Mouse (Mus musculus) embryo, embryonic 11.5 days (tissue): Measurements from ENCODE around the gene Ezh1.

ENCODE experiments used
- DNase-seq: peaks from one replicate; pipeline ENCODE4 v3.0.0-alpha.2; 2012; ENCODE audit warnings: low read depth, low spot score

Ezh1 gene

DNA sequence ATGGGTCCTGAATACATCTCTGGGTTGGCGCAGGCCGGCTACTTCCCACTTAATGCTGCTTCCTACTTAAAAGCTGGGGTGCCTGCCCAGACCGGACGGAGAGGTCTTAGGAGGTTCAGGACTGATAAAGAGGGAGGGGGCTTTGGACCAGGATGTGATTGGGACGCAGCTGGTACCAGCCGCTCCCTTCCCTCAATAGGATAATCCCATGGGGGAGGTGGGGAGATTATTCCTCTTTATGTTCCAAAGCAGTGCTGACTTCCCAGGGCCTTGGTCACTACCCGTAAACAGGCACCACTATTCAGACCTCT is 20.4 kb upstream of the Ezh1 start:
- no peak for DNase-seq

- no peak for DNase-seq
These were observed 19.8 kb upstream of the Ezh1 start, which contains the start of gene Ramp2 for GRCm38 (mm10) chr11:101245855-101246701. TSS of gene Ramp2 (plus strand) at chr11:101246028.

DNA sequence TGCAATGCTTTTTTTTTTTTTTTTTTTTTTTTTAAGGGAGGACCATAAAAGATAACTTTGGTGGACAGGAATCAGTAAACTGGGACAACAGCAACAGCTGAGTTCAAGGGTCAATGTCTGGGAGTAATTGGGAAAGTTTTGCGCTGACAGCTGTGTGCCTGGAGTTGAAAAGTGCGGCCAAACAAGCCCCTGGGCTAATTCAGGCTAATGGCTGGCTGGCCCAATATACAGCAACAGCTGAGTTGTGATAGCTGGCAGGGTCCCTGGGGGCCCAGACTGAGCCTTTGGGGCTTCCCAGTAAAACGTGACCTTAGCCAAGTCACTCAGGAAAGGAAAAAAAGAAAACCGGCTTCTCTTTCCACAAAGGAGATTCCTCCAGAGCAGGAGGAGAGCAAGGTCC is 18.8 kb upstream of the Ezh1 start:
- no peak for DNase-seq

DNA sequence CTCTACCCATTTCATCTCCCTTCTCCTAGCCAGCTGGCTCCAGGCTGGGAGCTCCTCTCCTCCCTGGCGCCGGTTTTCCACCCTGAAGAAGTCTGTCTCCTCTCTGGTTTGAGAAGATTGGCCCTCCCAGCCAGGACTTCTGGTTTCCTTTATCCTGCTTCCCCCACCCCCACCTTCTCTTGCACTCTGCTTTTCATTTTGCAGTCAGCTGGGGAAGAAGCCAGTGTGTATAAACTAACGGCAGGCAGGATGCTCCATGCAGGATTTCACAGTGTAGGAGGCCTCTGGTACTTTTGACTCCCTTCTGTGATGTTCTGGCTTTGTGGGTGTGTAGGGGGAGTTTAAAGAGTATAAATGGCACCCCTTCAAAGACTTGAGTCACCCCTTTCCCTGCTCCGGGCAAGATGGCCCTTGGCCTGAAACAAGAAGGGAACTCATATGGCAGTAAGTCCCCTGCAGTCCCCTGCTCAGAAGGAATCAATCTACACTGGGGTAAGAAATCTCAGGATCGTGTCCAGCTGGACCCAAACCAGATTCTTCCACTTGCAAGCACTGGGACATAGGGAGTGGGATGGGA is 11.9 kb upstream of the Ezh1 start:
- DNase-seq: no peak

- no peak for DNase-seq
These were observed 10.5 kb upstream of the Ezh1 start for GRCm38 (mm10) chr11:101236782-101237181.

GRCm38 (mm10) chr11:101235429-101235828 is 9.2 kb upstream of the Ezh1 start:
- no peak for DNase-seq

DNA sequence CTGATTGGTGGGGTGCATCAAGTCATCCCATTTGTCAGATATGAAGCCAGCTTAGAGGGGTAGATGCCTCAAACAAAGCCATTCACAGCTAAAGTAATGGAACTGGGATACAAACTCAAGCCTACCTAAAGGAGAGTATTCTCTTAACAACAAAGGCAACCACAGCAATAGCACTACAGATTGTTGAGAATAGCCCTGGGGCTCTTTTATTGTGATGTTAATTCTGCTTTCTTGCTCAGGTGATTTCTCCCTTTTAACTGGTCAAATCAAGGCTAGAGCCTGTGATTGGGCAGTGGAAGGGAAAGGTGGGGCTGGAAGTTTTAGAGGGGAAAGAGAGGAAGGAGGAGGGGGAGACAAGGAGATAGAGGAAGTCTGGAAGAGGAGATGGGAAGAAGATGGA is 7.9 kb upstream of the Ezh1 start:
- no peak for DNase-seq

DNA sequence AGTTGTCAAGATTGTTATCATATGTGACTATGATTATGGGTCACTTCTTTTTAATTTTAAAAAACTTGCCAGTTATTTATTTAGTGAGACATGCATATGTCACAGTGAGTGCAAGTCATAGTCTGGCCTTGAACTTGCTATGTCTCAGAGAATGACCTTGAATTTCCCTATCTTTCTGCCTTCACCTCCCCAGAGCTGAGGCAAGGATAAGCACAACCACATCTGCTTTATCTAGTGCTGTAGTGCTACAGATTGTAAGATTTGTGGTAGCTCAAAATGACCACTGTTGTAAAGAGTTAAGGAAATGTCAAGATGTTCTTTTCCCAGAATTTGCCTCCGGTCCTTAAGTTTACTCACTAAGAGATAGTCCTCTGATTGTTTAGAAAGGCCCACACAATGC is 7.0 kb upstream of the Ezh1 start:
- DNase-seq: no peak

DNA sequence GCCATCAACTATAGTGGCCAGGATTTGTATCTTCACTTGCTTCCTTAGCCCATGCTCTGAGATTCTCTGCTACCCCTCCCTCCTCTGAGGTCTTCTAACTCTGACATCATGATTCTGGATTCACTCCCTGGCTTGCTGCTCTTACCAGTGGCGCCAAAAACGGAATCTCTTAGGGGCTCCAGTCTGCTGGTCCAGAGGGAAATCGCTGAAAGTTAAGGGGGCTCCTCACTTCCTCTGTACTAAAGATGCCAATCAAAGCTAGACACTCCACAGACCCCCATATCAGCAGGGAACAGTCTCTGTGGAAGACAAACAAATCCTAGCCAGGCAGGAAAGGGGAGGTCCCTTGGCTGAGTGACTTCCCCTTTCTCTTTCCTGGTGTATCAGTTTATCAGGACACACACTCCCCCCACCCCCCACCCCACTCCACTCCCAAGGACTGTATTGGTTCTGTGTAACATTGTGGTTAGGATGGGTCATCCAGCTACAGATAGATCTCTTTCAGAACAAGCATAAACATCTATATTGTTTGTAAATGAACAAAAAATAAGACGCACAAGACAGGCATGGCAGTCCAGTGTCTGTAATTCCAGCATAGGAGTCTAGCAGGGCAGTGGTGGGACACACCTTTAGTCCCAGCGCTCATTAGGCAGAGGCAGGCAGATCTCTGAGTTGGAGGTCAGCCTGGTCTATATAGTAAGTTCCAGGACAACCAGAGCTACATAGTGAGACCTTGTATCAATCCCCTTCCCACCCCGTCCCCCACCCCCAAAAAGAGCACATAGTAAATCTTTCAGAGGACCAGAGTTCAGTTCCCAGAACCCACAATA is 6.0 kb upstream of the Ezh1 start:
- no peak for DNase-seq

DNA sequence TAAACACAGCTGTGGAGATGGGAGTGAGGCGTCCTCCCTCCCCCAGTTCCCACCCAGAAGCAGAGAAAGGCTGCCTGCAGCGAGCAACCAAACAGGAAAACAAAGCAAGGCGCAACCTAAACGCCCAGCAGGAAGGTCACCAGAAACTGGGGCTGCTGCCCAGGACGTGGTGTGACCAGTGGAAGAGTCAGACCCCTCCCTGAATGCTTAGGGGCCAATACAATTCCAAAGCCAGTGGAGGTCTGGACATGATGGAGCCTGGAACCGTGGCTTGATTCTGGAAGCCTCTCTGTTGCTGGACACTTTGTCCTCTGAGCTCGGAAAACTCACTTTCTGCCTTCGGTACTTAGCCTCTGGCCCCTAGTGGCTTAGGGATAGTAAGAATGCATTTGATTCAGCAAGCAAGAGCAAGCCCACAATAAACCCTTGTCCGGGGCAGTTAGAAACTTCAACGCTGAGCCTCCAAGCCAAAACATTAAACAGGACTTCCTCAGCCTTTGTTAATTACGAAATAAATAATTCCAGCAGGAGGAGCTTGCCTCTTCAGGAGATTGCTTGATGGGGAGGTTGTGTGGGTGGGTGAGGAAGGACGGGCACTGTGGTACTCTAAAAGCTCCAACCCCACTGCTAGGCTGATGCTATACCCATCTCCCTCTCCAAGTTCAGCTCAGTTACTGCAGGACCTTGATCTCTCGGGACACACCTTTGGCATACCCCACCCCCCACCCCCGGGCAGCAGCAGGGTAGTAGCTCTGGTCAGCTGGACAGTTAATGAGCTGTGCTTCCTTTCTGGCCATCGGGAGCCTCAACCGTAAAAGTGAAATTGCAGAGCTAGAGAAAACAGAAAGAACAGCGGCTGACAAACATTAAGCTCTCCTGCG is 5.0 kb upstream of the Ezh1 start:
- DNase-seq: no peak

DNA sequence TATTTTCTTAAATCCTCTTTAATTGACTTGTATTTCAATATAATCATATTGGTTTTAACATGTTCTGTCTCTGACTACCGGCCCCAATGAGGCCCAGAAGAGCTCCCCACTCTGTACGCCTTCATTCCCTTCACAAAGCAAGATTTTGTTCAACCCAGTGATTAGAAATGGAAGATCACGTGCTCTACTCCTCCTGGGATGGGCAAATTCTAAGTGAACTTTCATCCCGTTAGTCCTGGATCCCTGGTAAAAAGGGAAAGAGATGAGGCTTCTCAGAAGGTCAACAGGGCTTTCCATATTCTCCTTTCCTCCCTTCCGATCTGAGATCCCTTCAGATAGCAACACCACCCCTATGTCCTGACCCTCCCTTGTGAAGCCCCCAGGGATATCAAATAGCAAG is 4.3 kb upstream of the Ezh1 start:
- DNase-seq: no peak

DNA sequence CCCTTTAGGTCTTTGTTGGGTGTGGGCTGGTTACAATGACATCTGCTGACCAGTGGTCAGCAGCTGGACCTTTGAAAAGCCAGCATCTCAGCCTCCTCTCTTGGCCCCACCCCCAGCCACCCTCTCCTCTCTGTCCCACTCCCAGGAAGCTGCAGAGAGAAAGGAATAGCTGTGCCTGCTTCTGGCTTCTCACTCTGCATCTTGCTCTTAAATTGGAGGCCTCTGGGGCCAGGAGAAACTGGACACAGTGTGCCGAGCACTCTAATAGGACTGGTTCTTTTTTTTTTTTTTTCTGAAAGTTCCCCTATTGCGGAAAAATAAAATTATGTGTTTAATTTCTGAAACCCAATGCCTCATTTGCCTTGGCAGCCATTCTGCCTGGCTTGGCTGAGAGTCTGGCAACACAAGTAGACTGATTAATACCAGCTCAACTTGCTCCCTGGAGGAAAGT is 3.8 kb upstream of the Ezh1 start:
- DNase-seq: no peak

DNA sequence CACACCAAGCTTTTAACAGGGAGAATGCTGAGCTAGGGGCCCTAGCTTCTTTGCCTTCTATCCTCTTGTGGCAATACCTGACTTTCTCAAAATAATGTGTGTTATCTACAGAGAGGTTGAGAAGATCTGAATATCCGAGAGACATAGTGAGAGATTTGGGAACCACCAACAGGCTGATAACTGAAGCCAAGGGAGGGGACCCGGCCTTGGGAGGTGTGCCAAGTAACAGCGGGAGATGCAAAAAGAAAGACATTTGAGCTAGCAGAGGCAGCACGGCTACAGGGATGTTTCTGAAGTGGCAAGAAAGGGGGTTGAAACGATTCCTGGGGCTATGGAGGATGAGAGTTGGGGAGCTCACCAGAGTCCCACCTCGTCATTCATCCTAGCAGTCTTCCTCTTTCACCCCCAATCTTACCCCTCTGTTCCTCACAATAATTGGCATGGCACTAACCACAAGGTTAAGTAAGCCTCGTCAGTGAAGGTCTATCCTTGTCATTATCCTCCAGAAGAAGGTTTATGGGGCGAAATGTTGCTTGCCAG is 3.2 kb upstream of the Ezh1 start:
- DNase-seq: no peak

GRCm38 (mm10) chr11:101225331-101226064 is 765 bp downstream of the Ezh1 start:
- DNase-seq: no peak

DNA sequence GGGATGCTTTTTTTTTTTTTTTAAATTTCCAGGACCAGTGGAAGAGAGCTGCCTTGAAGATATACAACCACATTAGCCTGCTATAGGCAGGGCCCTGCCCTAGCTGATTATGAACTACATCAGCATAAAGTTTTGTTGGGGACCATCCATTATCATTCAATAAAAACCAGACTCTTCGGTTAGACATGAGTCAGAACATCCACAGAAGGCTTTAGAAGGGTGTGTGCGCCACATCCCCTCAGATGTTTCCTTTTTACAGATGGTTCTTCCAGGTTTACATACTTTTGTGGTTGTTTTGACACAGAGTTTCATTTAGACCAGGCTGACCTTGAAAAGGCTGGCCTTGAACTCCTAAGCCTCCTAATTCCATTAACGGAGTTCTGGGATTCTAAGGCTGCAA is 1.9 kb downstream of the Ezh1 start:
- DNase-seq: no peak

DNA sequence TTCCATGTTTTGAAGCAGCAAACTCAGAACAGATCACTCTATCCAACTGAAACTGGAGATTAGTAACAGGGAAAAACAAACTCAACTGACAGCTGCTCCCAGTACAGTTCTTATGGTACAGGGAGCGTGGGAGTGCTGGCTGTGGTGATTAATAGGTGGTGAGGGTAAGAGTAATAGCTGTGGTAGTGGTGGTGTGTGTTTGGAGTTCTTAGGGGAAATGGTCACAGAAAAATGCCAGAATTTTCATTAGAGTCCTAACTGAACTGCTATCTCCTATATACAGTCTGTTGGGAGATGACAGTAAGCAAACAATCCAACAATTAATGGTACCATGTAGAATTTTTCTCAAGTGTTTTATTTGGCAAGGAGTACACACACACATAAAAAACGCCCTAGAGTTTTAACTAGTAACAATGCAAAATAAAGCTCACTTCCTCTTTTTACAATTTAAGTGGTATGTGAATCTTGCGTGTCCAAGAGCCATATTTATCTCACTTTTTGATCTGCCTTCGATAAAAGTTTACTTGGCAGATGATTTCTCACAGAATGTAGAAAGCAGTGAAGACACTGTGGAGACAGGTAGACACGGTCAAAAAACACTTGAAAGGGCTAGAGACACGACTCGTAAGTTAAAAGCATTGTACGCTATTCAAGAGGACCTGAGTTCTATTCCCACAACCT is 4.8 kb downstream of the Ezh1 start:
- no peak for DNase-seq

DNA sequence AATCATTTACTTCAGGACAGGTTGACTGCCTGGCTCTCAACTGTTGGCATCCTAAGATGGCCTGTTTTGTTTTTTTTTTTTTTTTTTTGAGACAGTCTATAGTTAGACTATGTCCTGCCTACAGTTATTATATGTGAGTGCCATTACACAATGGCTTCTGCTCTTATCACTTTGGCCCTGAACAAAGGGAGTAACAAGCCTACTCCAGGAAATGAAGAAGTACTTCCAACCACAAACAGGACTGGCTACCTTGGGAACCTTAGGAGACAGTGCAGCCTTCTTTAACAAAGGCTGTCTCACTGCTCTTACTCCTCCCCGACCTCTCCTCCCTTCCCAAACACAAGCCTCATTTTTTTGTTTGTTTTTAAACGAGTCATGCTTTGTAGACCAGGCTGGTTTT is 5.4 kb downstream of the Ezh1 start:
- DNase-seq: no peak

GRCm38 (mm10) chr11:101218436-101219055 is 7.7 kb downstream of the Ezh1 start:
- DNase-seq: no peak

- DNase-seq: no peak
These were observed 9.3 kb downstream of the Ezh1 start for GRCm38 (mm10) chr11:101216936-101217335.

- DNase-seq: peak; percentile 66
These were observed 14.3 kb downstream of the Ezh1 start for GRCm38 (mm10) chr11:101211970-101212369.
